Mouse (Mus musculus) kidney, adult 9 months (tissue): ENCODE results near the gene Hist2h3c2.
"Not testable (repeated sequence)": the region's sequence is repeated elsewhere in the genome, so short reads cannot be mapped to it uniquely, and the experiment has no call there.

Source experiments
- DNase-seq: peaks from one replicate; pipeline ENCODE4 v3.0.0; 2022

The Hist2h3c2 gene

DNA sequence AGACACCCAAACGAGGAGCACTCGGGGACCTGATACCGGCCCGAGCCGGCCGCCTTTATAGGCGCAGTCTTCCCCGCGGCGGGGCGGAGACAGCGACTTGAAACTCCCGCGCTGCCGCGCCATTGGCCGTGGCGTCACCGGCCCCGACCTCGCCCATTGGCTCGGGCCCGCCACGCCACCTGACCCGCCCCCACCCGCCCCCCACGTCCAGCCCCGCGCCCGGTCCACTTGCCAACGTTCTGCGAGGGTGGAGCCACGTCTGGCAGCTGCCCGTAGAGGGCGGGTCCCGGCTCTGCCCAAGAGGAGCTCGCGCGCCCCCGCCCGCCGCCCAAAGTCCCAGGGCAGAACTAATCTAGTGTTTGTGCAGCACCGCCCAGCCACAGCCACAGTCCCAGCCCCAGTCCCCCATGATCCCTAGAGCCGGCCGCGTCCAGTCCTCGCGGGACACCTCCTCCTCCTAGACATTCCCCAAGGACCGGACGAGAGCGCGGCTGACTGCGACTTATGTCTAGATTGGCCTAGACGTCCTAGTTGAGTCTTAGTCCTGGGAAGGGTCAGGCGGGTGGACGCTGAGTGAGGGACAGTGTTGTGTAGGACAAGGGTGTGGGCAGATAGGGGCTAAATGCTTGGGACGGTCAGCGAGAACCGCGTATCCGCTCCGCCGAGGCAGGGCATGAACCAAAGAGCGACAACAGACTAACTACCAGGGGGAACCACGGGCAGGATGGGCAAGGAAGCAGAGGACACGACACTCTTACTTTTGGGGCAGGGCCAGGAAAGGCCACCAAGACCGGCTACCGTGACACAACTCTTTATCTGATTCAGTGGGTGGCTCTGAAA lies at the start of gene Hist2h3c2:
Gene Hist2h3c2, minus strand, starts transcription at position 174 of the 840 bp plus-strand sequence.
- peak; percentile 48 for DNase-seq

DNA sequence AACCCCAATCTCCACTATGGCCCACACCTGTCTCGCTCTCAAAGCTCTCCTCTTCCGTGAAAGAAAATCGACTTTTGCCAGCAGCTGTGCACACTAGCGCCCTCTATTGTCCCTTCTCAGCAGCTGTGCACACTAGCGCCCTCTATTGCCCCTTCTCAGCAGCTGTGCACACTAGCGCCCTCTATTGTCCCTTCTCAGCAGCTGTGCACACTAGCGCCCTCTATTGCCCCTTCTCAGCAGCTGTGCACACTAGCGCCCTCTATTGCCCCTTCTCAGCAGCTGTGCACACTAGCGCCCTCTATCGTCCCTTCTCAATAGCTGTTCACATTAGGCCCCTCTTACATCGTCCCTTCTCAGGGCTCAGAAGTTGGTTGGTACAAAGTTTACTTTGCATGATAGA lies 48.4 kb upstream of the Hist2h3c2 start:
- DNase-seq = not testable (repeated sequence)

DNA sequence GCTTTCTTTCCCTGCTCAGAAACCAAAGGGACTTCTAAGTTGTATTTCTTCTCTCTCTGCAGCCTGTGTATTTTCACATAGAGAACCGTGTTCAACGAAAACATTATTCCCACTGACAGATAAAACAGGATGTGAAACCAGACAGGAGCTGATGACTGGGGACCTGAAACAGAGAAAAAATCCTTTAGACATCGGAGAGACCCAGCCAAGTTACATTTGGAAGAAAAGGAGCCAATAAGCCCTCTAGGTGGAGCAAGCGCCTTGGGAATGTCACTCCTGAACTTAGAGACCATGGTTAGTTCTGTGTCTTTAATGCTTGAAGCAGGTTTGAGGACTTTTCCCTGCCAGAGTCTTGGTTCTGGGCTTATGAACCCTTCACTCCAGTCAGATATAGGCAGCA lies 45.5 kb upstream of the Hist2h3c2 start:
- peak; percentile 41 for DNase-seq

DNA sequence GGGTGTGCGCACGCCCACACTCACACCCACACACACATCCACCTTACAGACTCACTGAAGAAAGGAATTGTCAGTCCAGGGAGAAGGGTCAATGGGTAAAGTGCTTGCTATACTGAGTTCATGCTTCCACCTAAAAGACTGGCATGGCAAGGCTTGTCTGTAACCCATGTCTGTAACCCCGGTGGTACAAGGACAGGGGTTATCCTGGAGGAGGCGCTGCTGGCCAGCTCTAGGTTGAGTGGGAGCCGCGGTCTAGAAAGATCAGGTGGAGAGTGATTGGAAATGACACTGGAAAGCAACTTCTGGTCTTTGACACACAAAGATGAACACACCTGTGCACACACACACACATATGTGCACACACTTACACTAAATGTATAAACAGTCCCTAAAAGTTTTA lies 41.7 kb upstream of the Hist2h3c2 start:
- DNase-seq = no peak

DNA sequence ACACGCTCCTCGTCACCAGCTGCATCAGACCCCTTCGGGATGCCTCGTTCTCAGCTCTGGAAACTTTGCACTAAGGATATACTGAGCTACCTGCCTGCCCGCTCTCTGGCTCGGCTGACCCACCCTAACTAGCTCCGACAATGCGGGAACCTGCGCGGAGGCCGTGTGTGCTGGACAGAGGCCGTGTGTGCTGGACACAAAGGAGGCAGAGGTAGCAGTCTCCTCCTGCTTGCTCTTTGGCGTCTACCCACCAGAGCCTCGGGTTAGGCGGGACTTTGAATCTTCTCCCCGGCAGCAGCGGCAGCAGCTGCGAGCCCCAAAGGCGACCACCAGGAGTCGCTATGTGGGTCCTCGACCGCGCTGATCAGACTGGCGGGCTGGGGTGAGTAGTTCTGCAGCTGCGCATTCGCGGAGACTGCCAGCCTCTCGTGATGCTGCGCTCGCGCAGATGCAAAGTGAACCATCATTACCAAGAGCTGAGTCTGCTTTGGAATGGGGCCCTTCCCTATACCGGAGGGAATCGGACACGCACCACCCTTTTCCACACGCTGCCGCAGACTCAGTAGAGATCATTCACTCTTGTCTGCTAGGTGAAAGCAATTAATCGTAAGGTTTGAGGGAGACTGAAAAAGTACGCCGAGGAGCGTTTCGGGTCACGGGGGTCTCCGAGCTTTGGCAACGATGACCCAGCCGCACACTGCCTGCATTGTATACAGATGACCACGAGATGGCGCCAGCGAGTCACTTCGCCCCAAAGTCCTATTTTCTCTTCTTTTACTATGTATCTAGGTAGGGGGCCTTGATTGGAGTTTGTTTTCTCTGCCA lies 39.1 kb upstream of the Hist2h3c2 start:
- DNase-seq = peak; percentile 88

DNA sequence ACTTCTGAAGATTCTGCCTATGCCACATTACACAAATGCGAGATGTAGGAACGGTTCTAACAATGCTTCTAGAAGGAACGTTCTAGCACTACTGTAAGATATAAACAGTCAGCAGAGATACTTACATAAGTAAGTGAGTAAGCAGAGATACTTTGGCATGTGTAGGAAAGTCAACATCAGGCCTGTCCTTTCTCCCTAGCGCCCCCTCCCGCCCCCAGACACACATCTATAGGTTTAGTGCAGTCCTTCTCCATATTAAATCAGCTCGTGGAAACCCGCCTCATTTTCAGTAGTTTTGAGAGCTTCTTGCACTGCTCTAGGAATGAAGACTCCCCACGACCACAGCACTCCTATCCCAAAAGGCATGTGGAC lies 38.5 kb upstream of the Hist2h3c2 start:
- DNase-seq = no peak

DNA sequence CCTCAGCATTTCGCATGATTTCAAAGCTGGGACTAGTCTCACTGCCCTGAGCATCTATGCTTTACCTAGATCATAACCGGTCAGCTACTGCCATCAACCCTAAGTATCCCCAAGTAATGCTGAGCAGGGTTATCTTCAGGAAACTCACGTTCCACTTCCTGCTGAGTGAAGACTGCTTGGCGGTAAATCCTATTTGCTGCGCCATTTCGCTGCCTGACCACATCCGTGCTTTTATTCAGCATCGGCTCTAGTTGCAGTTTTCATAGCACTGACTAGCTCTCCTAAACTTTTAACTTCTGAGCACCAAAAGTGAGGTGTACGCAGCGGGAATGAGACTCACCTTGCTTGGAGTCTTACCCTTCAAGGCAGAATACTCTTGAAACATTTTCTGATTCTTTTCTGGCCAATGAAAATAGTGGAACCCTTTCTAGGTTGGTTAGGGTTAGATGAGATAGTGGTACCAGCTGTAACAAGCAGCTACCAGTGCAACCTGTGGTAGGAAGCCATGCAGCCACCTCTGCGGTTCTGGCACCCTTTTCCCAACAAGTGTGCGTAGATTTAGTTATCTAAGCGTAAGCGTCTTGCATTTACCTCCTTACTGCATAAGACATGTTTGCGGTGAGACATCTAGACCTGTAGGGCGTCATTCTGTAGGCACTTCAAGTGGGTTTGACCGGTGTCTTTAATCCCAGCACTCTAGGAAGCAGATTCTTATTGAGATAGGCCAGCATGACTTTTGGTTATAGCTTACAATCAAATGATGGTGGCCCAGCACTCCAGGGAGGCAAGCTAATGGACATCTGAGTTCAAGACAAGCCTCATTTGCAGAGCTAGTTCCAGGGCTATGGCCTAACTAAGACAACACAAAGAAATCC lies 34.9 kb upstream of the Hist2h3c2 start:
- no peak for DNase-seq

DNA sequence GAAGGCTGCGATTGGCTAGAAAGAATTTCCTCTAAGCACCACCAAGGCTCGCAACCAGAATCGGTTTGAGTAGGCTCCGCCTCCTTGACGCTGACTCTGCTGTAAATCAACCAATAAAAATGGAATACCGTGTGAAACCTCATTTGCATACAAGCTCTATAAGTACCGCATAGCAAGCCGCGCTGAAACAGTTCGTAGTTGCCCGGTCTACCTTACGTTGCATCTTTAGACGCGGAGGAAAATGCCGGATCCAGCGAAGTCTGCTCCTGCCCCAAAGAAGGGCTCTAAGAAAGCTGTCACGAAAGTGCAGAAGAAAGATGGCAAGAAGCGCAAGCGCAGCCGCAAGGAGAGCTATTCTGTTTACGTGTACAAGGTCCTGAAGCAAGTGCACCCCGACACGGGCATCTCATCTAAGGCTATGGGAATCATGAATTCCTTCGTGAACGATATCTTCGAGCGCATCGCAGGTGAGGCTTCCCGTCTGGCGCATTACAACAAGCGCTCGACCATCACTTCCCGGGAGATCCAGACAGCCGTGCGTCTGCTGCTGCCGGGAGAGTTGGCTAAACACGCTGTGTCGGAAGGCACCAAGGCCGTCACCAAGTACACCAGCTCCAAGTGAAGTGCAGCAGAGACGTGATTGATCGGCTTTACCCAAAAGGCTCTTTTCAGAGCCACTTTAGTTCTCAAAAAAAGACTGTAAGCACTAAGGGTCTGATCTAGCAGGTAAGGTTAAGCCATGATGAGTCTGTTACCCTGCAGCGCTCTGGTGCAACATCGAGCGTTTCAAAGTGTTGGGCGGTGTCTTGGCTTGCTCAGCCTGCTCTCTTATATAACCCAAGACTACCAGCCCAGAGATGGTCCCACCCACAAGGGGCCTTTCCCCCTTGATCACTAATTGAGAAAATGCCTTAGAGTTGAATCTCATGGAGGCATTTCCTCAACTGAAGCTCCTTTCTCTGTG lies 30.9 kb upstream of the Hist2h3c2 start, which contains the start of gene Hist2h2bb:
Gene Hist2h2bb, plus strand, starts transcription at position 242 of the 964 bp plus-strand sequence.
- peak; percentile 98 for DNase-seq

DNA sequence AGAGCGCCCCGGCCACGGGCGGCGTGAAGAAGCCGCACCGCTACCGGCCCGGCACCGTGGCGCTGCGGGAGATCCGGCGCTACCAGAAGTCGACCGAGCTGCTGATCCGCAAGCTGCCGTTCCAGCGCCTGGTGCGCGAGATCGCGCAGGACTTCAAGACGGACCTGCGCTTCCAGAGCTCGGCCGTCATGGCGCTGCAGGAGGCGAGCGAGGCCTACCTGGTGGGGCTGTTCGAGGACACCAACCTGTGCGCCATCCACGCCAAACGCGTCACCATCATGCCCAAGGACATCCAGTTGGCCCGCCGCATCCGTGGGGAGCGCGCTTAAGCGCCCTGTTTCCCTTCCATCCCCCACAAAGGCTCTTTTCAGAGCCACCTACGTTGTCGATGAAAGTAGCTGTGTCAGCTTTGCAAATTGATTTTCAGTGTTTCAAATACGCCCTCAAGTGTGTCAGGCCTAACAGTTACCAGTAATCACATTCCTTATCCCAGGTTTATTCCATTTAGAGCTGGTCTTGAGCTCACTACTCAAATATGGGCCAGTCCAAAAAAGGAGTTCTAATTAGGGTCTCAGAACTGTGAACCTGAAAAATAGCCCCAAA lies 29.9 kb upstream of the Hist2h3c2 start:
- DNase-seq = not testable (repeated sequence)

DNA sequence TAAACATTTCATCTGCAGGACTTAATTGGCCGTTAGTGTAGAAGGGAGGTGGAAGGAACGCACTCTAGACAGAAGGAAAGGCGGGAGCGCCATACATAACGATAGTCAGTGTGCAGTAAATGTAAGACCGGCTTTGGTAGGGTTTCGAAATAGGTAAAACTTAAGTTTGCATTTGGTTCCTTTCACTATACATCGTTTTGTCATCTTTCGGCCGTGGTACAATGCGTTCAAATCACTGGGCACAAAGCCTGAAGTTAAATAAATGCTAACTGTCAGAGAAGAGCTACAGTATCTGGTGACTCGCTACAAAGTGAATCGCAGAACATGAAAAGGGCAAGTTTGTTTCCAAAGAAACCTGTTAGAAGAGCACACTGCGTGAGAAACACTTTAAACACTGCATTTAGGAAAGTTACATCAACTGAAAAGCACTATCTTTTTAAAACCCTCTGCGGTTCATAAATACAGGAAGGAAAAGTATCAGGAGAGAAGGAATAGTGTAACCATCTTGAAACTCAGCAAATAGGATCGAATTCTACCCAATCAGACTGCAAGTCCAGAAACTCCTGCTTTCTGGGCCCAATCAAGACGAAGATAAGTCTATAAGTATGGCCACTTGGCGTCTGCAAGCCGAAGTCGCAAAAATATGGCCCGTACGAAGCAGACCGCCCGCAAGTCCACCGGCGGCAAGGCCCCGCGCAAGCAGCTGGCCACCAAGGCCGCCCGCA lies 29.3 kb upstream of the Hist2h3c2 start, which contains the start of gene Hist2h3b:
Gene Hist2h3b, plus strand, starts transcription at position 604 of the 725 bp plus-strand sequence.
- DNase-seq = peak; percentile 87

DNA sequence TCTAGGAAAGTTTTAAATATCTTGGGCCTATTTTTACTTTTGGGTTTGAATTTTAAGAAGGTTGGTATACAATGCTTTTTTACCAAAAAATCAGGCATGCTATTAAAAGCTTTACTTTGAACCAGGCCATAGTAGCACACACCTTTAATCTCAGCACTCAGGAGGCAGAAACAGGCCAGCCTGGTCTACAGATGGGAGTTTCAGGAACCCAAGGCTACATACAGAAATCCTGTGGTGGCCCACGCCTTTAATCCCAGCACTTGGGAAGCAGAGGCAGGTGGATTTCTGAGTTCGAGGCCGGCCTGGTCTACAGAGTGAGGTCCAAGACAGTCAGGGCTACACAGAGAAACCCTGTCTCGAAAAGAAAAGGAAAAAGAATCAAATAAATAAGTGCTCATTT lies 28.6 kb upstream of the Hist2h3c2 start:
- no peak for DNase-seq

DNA sequence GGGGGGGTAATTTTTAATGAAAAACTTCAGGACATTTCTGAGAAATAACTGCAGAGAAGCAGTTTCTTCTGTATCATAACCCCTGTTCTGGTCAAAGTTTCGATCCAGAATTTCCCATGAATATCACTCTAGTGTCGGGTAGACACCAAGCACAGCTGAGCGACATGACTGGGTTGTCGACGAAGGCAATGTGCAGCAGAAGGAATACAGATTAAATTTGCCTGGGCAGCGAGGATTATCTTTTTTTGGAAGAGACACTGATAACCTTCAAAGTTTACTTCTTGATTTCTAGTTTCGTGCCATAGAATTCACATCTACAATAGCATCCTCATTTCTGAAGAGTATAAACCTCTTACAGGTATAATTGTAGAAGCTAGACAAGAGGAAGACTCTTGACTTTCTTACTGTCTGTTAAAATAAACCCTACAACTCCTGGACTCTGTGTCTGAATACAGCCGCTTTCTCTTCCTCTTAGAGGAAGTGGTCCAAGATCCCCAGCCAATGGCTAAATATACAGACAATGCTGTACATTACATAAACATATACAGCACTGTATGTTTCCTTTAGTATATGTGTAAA lies 27.3 kb upstream of the Hist2h3c2 start:
- DNase-seq = no peak

DNA sequence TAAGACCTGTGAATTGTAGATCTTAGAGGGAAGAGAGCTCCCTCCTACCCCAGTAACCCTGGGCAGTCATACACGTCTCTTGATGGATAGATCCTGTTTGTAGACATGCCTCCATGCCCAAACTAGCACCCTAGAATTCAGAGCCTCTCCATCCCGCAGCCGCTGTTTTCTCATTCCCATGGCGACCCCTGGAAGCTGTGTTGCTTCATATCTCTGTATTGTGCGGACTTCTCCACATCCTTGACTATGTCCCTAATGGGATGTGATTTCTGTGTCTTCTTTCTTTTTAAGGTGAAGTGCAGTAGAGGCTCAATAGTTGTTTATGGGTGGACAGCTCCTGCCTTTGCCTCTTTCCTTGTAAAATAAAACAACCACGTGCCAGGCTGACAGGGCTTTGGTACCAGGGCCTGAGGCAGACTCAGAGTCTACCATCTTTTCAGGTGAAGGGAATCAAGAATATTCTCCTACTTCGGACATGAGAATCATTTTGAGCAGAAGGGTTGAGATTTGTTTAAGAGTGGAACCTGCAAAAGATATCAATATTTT lies 25.6 kb upstream of the Hist2h3c2 start:
- DNase-seq = no peak

DNA sequence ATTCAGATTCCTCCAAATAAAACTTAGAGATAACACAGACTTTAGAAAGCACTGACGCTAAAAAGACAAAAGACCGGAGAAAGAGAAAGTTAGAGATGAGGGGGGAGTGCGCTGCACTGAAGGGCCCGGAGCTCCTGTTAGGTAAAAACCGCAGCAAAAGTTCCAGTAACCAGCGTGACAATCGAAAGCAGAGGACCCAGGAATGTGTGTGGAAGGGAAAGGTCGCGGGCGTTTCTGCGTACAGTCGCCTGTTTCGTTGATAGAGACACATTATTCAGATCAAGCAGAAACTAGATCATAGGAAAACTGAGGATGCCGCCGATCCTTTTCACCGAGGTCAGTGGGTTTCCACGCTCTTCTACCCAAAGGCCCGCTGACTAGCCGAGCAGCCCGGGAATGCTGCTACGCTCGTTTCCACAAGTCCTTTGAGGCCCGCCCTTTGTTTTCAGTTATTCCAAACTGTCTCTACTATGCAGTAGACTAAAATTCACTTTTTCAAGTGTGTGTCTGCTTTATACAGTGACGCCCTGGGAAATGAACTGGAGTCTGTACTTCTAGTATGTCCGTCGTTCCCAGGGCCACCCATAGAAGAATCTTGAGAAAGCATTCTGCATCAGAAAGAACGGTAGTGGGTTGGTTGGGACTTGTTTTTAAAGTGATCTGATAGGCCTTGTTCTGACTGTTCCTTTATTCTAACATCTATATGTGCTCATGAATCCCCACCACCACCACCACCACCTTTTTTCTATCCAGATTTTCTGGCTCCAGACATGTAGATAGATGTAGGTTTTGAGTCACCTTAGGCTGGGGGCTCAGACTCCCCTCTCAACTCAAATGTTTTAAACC lies 24.9 kb upstream of the Hist2h3c2 start:
- DNase-seq = no peak

DNA sequence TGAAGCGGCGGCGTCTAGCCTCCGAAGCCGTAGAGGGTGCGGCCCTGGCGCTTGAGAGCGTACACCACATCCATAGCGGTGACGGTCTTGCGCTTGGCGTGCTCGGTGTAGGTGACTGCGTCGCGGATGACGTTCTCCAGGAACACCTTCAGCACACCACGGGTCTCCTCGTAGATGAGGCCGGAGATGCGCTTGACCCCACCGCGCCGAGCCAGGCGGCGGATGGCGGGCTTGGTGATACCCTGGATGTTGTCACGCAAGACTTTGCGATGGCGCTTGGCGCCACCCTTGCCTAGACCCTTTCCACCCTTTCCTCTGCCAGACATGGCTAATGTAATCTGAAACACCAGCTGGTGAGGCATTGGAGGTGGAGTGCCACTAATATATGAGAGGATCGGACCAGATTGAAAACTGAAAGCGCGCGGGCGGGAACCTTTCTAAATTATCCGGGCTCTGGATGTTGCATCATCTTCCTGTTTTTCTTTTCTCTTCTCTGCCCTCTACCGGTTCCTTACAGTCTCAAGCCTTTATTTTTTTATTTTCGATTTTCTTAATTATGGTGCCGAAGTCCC lies 24.1 kb upstream of the Hist2h3c2 start, which contains the start of gene Hist2h4:
Gene Hist2h4, minus strand, starts transcription at position 333 of the 572 bp plus-strand sequence.
- peak; percentile 99 for DNase-seq

DNA sequence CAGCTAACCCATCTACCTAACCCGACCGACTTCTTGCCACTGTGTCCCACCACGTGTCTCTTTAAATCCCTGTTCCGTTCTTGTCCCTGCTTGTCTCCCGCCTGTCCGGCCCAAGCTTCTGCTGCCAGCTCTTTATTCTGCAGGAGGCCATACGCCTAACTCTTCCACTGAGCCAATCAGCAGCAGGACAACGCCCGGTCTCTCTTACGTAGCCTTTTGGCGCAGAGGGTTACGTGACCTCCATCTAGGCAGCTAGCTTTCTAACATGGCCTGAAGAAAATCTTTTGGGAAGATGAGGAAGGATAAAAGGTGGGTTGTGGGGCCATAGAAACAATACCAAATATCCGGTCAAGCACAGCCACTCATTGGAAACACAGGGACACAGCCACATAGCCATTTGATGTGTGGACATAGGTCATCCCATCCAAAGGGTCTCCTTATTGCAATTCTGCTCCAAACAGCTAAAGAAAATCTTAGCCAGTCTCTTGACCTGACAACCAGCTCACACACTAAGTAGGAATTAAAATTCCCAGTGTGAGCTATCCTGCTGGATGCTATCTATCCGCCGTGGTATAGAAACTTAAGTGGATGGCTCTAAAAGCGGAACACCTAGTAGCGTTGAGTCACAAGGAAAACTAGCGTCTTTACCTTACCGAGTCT lies 23.4 kb upstream of the Hist2h3c2 start:
- DNase-seq = peak; percentile 86

DNA sequence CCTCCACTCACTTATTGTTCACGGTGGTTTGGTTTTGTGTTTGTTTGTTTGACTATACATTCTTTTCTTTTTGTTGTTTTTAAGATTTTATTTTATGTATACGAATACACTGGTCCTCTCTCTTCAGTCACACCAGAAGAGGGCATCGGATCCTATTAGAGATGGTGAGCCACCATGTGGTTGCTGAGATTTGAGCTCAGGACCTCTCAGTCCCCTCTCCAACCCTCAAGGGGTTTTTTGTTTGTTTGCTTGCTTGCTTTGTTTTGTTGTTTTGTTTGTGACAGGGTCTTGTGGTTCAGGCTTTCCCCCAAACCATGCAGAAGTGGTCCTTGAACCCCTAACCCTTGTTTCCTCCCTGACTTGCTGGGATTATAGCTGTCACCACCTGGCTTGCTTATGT lies 22.7 kb upstream of the Hist2h3c2 start:
- no peak for DNase-seq

DNA sequence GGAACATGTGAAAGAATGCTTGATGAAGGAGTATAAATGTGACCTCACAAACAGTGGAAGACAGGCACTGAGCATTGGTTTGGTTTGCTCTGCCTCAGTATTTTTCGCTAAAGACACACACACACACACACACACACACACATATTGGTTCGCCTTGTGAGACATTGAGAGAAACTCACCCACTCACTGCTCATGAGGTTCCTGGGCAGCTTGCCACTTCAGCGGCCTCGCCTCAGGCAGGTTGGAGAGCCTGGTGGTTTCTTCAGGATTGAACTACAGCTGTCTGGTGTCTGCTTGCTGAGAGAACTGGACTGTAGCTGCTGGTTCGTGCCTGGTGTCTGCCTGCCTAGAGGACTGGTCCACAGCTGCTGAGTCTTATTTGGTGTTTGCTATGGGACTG lies 21.3 kb upstream of the Hist2h3c2 start:
- DNase-seq = no peak
